Mouse (Mus musculus) intestine, embryonic 16.5 days (tissue): ENCODE results near the gene Spocd1. TPM values are rescaled to one million over a fixed set of nuclear protein-coding genes. Genes with fewer than 3 reads are reported as not detected.

ENCODE experiments used
- ATAC-seq: fragments of 200-750 bp; cut with Nextera tagmentation; 2 replicates; pipeline ENCODE4 v1.8.0; 2017; ENCODE audit warnings: moderate TSS enrichment, moderate library complexity
- H3K27ac ChIP-seq: fragments of 300-500 bp; sonication (generic); 2 replicates; pipeline ENCODE4 v1.5.1; 2014; ENCODE audit warnings: mild to moderate bottlenecking, low read length
- H3K27me3 ChIP-seq: fragments of 300-500 bp; sonication (generic); replicated peaks from 2 replicates; pipeline ENCODE4 v1.6.1; 2014; ENCODE audit warnings: low read length, control low read depth, mixed read lengths; ENCODE audit not compliant: control insufficient read depth, insufficient read depth
- H3K36me3 ChIP-seq: fragments of 300-500 bp; sonication (generic); 2 replicates; pipeline ENCODE4 v1.6.1; 2014; ENCODE audit warnings: low read length, control low read depth; ENCODE audit not compliant: control insufficient read depth, insufficient read depth
- H3K4me1 ChIP-seq: fragments of 300-500 bp; sonication (generic); 2 replicates; pipeline ENCODE4 v1.6.1; 2014; ENCODE audit warnings: low read length, control low read depth, mixed read lengths; ENCODE audit not compliant: control insufficient read depth, insufficient read depth
- H3K4me2 ChIP-seq: fragments of 300-500 bp; sonication (generic); 2 replicates; pipeline ENCODE4 v1.6.1; 2014; ENCODE audit warnings: low read depth, low read length, control low read depth
- H3K4me3 ChIP-seq: fragments of 300-500 bp; sonication (generic); 2 replicates; pipeline ENCODE4 v1.5.1; 2014; ENCODE audit warnings: mild to moderate bottlenecking, low read length
- H3K9ac ChIP-seq: fragments of 300-500 bp; sonication (generic); 2 replicates; pipeline ENCODE4 v1.6.1; 2014; ENCODE audit warnings: low read depth, low read length
- H3K9me3 ChIP-seq: fragments of 300-500 bp; sonication (generic); 2 replicates; pipeline ENCODE4 v1.6.1; 2016; ENCODE audit warnings: low read length, control low read depth; ENCODE audit not compliant: control insufficient read depth
- WGBS: fragments of 180-500 bp; shearing (Covaris S2); extraction: QIAGEN DNeasy Blood & Tissue Kit; methylation state at CpG from one replicate; pipeline ENCODE4 v1.1.7; 2014; 5-methylcytosine and 5-hydroxymethylcytosine counted together
- polyA plus RNA-seq: library from polyadenylated mRNA; unstranded; fragments of >200 nt; fragmentation: Nextera tagmentation; extraction: Ambion mirVana; gene quantifications from 2 replicates; pipeline ENCODE4 v1.2.1, GENCODE M21; 2015

Gene Spocd1
- polyA plus RNA-seq, 1 experiment from 2014 or later: not detected

- no peak overlapping the region for H3K4me2 ChIP-seq
- H3K4me1 ChIP-seq: peaks cover 3% of the 10 kb centered on the region
- H3K9me3 ChIP-seq: no peaks in the 10 kb centered on the region
- no peak for ATAC-seq
- H3K9ac ChIP-seq: no peak overlapping the region
- WGBS: 52% methylated on average over 4 of the region's 4 CpGs
- H3K4me3 ChIP-seq: no peak overlapping the region
- H3K36me3 ChIP-seq: no peaks in the 10 kb centered on the region
- H3K27me3 ChIP-seq: peaks cover 12% of the 10 kb centered on the region
- H3K27ac ChIP-seq: no peak overlapping the region
Observed at GRCm38 (mm10) chr4:129978930-129979329, 49.9 kb downstream of the Spocd1 start.

GRCm38 (mm10) chr4:129981657-129982056 is 52.6 kb downstream of the Spocd1 start:
- Histone ChIP-seq H3K9ac (no peak overlapping the region), H3K9me3 (no peaks in the 10 kb centered on the region), H3K4me2 (no peak overlapping the region), H3K4me1 (peaks cover 15% of the 10 kb centered on the region), H3K4me3 (no peak overlapping the region), H3K36me3 (no peaks in the 10 kb centered on the region), H3K27me3 (peaks cover 32% of the 10 kb centered on the region), H3K27ac (no peak overlapping the region)
- ATAC-seq: no peak
- WGBS: 66% methylated on average over 11 of the region's 11 CpGs

GRCm38 (mm10) chr4:129983046-129983445 is 54.0 kb downstream of the Spocd1 start:
- H3K9me3 ChIP-seq: no peaks in the 10 kb centered on the region
- no peak overlapping the region for H3K4me2 ChIP-seq
- peaks cover 38% of the 10 kb centered on the region for H3K27me3 ChIP-seq
- no peak for ATAC-seq
- H3K4me1 ChIP-seq: peaks cover 23% of the 10 kb centered on the region
- H3K4me3 ChIP-seq: no peak overlapping the region
- H3K27ac ChIP-seq: no peak overlapping the region
- WGBS: 35% methylated on average over 5 of the region's 5 CpGs
- no peak overlapping the region for H3K9ac ChIP-seq
- H3K36me3 ChIP-seq: no peaks in the 10 kb centered on the region

- Histone ChIP-seq H3K4me2 (peak overlapping the region; percentile 97), H3K27ac (no peak overlapping the region), H3K4me1 (peaks cover 23% of the 10 kb centered on the region), H3K9ac (peak overlapping the region; percentile 70; the same call in 1 of the 2 replicates), H3K36me3 (no peaks in the 10 kb centered on the region), H3K4me3 (peak overlapping the region; percentile 67), H3K27me3 (peaks cover 42% of the 10 kb centered on the region), H3K9me3 (no peaks in the 10 kb centered on the region)
- WGBS: 4% methylated on average over 15 of the region's 15 CpGs
- ATAC-seq: 0 out of 2 replicates have a peak, but pooled peaks have one; percentile 4
Observed at GRCm38 (mm10) chr4:129983764-129984420, 54.8 kb downstream of the Spocd1 start.

DNA sequence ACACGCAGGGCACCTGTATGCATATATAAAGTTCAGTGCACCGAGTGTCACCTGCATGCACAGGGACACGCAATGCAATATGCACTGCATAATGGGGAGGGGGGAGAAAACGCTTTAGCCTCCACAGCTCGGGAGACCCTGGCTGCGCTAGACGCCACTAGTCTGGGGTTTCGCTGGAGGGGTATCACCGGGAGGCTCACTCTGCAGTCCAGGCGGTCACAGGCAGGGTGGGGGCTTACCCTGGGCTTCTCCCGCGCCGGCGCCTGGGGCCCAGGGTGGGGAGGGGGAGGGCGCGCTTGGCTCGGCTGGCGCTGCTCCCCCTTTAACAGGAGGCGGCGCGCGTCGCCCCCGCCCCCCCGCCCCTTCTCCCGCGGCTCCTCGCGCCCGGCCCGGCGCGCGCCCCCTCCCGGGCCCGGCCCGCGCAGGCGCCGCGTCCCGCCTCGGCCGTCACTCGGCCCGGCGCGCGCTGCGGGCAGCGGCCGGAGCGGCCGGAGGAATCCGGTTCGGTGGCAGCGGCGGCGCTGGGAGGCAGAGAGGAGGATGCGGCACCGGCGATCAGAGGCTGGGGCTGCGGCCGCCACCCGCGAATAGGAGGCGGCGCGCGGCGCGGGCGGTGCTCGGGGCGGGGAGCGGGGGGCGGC is 55.5 kb downstream of the Spocd1 start, which contains the start of gene Adgrb2:
Gene Adgrb2, plus strand, starts transcription at position 450 of the 641 bp plus-strand sequence.
- Histone ChIP-seq H3K4me3 (peak within 1 kb of the TSS; percentile 67), H3K9ac (peak within 1 kb of the TSS; percentile 70), H3K9me3 (no peaks in the 10 kb centered on the region), H3K27me3 (peaks cover 48% of the 10 kb centered on the region), H3K27ac (no peak within 1 kb of the TSS), H3K4me1 (peaks cover 23% of the 10 kb centered on the region), H3K4me2 (peak within 1 kb of the TSS; percentile 97), H3K36me3 (no peaks in the 10 kb centered on the region)
- ATAC-seq: peak; percentile 34
- under 1% methylated on average over 13 of the region's 77 CpGs for WGBS

- no peaks in the 10 kb centered on the region for H3K9me3 ChIP-seq
- under 1% methylated on average over 41 of the region's 48 CpGs for WGBS
- H3K4me3 ChIP-seq: peak overlapping the region; percentile 67
- peak overlapping the region; percentile 70 for H3K9ac ChIP-seq
- peak overlapping the region; percentile 97 for H3K4me2 ChIP-seq
- H3K27ac ChIP-seq: no peak overlapping the region
- H3K4me1 ChIP-seq: peaks cover 23% of the 10 kb centered on the region
- H3K27me3 ChIP-seq: peaks cover 49% of the 10 kb centered on the region
- H3K36me3 ChIP-seq: no peaks in the 10 kb centered on the region
- ATAC-seq: peak; percentile 23; the same call in 1 of the 2 replicates
Observed at GRCm38 (mm10) chr4:129985161-129985670, 56.2 kb downstream of the Spocd1 start.

GRCm38 (mm10) chr4:129985671-129986441 is 56.8 kb downstream of the Spocd1 start:
- H3K36me3 ChIP-seq: no peaks in the 10 kb centered on the region
- H3K27ac ChIP-seq: no peak overlapping the region
- H3K4me1 ChIP-seq: peaks cover 23% of the 10 kb centered on the region
- peaks cover 49% of the 10 kb centered on the region for H3K27me3 ChIP-seq
- ATAC-seq: 0 out of 2 replicates have a peak, but pooled peaks have one; percentile 23
- 1% methylated on average over 55 of the region's 58 CpGs for WGBS
- peak overlapping the region; percentile 67 for H3K4me3 ChIP-seq
- H3K9ac ChIP-seq: peak overlapping the region; percentile 70
- H3K9me3 ChIP-seq: no peaks in the 10 kb centered on the region
- peak overlapping the region; percentile 97 for H3K4me2 ChIP-seq

- whole genome bisulfite sequencing: 2% methylated on average over 53 of the region's 53 CpGs
- H3K27ac ChIP-seq: no peak overlapping the region
- peak overlapping the region; percentile 57 for H3K4me3 ChIP-seq
- peaks cover 23% of the 10 kb centered on the region for H3K4me1 ChIP-seq
- peaks cover 44% of the 10 kb centered on the region for H3K27me3 ChIP-seq
- no peaks in the 10 kb centered on the region for H3K36me3 ChIP-seq
- H3K4me2 ChIP-seq: peak overlapping the region; percentile 93
- H3K9me3 ChIP-seq: no peaks in the 10 kb centered on the region
- H3K9ac ChIP-seq: peak overlapping the region; percentile 66
- ATAC-seq: peak; percentile 43
Observed at GRCm38 (mm10) chr4:129987825-129988504, 58.9 kb downstream of the Spocd1 start.
